Mouse (Mus musculus) erythroblast, embryonic 14.5 days (primary cell): ENCODE results near the gene Arel1.

Experiments used
- GATA1 ChIP-seq: IDR thresholded peaks from 2 replicates; pipeline ENCODE4 v1.6.1; 2012; ENCODE audit warnings: low read length, inconsistent platforms, mixed read lengths
- TAL1 ChIP-seq: IDR thresholded peaks from 3 replicates; pipeline ENCODE4 v1.6.1; 2012; ENCODE audit warnings: low read length, inconsistent platforms, mixed read lengths

DNA sequence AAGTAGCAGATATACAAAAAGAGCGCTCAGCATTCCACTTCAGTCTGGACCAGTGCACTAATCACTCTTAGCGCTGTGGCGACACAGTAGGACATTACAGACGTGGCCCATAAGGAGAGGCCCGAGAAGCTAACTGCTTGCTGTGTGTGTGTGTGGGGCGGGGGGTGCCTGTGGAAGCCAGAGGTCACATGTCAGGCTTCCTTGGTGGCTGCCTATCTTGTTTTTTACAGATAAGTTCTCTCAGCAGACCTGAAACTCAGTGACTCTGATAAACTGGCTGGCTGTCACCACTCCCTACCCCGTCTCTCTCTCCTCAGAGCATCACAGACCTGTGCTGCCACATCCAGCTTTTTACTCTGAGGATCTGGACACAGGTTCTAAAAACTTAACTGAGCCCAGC lies 8.1 kb downstream of the Arel1 start:
- no peak for TF ChIP-seq GATA1
- peak; percentile 47; the same call in 2 of the 3 replicates for TF ChIP-seq TAL1
